Mouse (Mus musculus) thymus, adult 2 months (tissue): ENCODE data around the gene Prkca.

Experiments used
- CTCF ChIP-seq: fragments of 200-500 bp; IDR thresholded peaks from 2 replicates; pipeline ENCODE4 v1.5.1; 2012; ENCODE audit warnings: mild to moderate bottlenecking, control low read depth, low read length, moderate library complexity, borderline replicate concordance; ENCODE audit not compliant: control insufficient read depth, poor library complexity, insufficient read depth; ENCODE audit errors: extremely low read depth
- POLR2A ChIP-seq: fragments of 200-500 bp; IDR thresholded peaks from 2 replicates; pipeline ENCODE4 v1.6.1; 2012; ENCODE audit warnings: mild to moderate bottlenecking, low read length, control low read depth, moderate library complexity; ENCODE audit not compliant: control insufficient read depth, poor library complexity, insufficient read depth; ENCODE audit errors: extremely low read depth

GRCm38 (mm10) chr11:108122486-108122885 is 221.2 kb downstream of the Prkca start:
- TF ChIP-seq CTCF (no peak), POLR2A (no peak)
